Mouse (Mus musculus) liver, embryonic 12.5 days (tissue): ENCODE data around the gene Glrp1. TPM values are rescaled to one million over a fixed set of nuclear protein-coding genes. Genes with fewer than 3 reads are reported as not detected.

Source experiments
- ATAC-seq: fragments of 200-750 bp; cut with Nextera tagmentation; 2 replicates; pipeline ENCODE4 v1.8.0; 2017; ENCODE audit warnings: moderate number of reproducible peaks, mild to moderate bottlenecking, moderate library complexity
- H3K27ac ChIP-seq: fragments of 300-500 bp; sonication (generic); 2 replicates; pipeline ENCODE4 v1.5.1; 2016; ENCODE audit warnings: mild to moderate bottlenecking
- H3K27me3 ChIP-seq: fragments of 300-500 bp; sonication (generic); replicated peaks from 2 replicates; pipeline ENCODE4 v1.6.1; 2016; ENCODE audit warnings: mild to moderate bottlenecking, moderate library complexity
- H3K36me3 ChIP-seq: fragments of 300-500 bp; sonication (generic); 2 replicates; pipeline ENCODE4 v1.6.1; 2016; ENCODE audit warnings: mild to moderate bottlenecking, moderate library complexity
- H3K4me1 ChIP-seq: fragments of 300-500 bp; sonication (generic); 2 replicates; pipeline ENCODE4 v1.6.1; 2016
- H3K4me2 ChIP-seq: fragments of 300-500 bp; sonication (generic); 2 replicates; pipeline ENCODE4 v1.6.1; 2016; ENCODE audit warnings: mild to moderate bottlenecking, moderate library complexity
- H3K4me3 ChIP-seq: fragments of 300-500 bp; sonication (generic); 2 replicates; pipeline ENCODE4 v1.5.1; 2016; ENCODE audit warnings: mild to moderate bottlenecking, moderate library complexity
- H3K9ac ChIP-seq: fragments of 300-500 bp; sonication (generic); 2 replicates; pipeline ENCODE4 v1.6.1; 2016; ENCODE audit warnings: mild to moderate bottlenecking, moderate library complexity
- H3K9me3 ChIP-seq: fragments of 300-500 bp; sonication (generic); replicated peaks from 2 replicates; pipeline ENCODE4 v1.6.1; 2016; ENCODE audit warnings: mild to moderate bottlenecking, moderate library complexity
- WGBS: fragments of 180-500 bp; shearing (Covaris S2); methylation state at CpG from one replicate; pipeline ENCODE4 v1.1.7; 2016; ENCODE audit not compliant: insufficient replicate concordance; 5-methylcytosine and 5-hydroxymethylcytosine counted together
- polyA plus RNA-seq: library from polyadenylated mRNA; unstranded; fragments of >200 nt; fragmentation: Nextera tagmentation; extraction: Ambion mirVana; gene quantifications from 2 replicates; pipeline ENCODE4 v1.2.1, GENCODE M21; 2016

Gene Glrp1
- polyA plus RNA-seq, 1 experiment from 2014 or later: not detected

DNA sequence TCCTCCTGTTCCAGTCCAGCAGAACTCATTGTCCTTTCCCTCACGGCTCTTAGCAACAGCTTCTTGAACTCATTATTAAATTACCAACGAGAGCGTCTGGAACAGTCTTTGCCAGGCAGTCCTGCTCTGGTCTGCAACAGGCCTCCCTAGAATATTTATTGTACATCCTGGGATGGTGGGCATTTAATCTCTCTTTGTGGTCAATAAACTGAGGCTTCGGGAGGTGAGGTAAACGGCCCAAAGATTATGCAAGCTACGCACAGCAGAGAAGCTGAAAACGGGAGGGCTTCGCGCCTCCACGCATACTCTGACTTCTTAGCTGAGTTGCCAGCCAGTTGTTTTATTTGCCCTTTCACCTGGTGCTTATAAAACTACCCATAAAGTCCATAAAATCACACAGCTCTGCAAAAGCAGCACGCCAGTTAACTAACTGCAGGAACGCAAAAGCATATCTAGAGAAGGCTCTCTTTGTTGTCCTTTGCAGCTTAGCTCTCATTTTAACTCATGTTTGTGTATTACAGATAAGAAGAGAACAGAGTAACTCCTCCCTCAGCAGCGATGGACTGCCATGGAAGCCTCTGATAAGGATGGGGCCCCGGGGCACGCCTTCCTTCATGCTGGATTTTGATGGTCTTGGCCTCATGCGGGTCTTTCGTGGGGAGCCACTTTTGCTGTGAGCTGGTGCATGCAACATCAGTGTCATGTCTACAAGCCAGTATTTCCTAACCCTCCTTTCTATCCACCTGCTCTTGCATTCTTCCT is 18.1 kb downstream of the Glrp1 start:
- Histone ChIP-seq H3K27me3 (no peaks in the 10 kb centered on the region), H3K4me1 (peaks cover 91% of the 10 kb centered on the region), H3K9ac (peak overlapping the region; percentile 67), H3K4me3 (peak overlapping the region; percentile 34), H3K9me3 (no peaks in the 10 kb centered on the region), H3K27ac (peak overlapping the region; percentile 94), H3K36me3 (no peaks in the 10 kb centered on the region), H3K4me2 (peak overlapping the region; percentile 78)
- WGBS: 7% methylated on average over 17 of the region's 17 CpGs
- ATAC-seq: peak; percentile 93

DNA sequence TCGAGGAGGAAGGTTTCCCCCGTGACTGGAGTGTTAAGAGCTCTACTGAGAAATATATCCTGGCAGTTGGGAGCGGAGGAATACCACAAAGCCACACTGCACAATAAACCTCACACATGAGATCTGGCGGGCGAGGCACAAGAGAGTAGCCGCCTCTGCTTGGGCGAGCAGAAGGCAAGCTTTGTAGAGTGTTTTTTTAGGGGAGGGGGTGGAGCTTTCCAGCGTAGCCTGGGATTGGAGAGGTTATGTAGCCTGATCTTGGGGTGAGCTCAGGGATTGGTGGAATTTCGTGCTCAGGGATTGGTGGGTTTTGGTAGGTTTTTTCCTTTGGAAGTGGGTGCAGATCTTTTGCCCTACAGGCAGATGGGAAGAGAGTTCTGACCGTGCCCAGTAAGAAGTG is 19.7 kb downstream of the Glrp1 start:
- no peaks in the 10 kb centered on the region for H3K36me3 ChIP-seq
- no peaks in the 10 kb centered on the region for H3K27me3 ChIP-seq
- no peaks in the 10 kb centered on the region for H3K9me3 ChIP-seq
- H3K4me1 ChIP-seq: peaks cover 84% of the 10 kb centered on the region
- no peak for ATAC-seq
- H3K4me2 ChIP-seq: no peak overlapping the region
- 76% methylated on average over 10 of the region's 10 CpGs for WGBS
- no peak overlapping the region for H3K4me3 ChIP-seq
- H3K9ac ChIP-seq: no peak overlapping the region
- H3K27ac ChIP-seq: peak overlapping the region; percentile 94

DNA sequence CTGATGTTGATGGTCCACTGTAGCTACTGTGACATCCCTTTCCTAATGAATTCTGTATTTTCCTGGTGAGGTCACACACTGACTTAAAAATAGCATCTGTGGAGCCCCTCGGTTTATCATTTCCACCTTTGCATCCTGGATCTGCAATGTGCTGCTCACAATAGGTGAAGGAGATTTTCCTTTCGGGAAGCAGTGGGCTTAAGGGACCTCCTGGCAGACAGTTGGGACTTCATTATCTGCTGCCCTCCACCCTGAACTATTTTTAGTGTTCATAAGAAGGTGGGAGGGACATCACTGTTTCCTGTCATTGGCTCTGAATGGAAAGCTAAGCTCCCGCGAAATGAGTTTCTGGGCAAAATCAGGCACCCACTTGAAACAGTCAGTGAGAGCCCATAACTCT is 20.9 kb downstream of the Glrp1 start:
- 29% methylated on average over 4 of the region's 4 CpGs for WGBS
- no peaks in the 10 kb centered on the region for H3K27me3 ChIP-seq
- no peaks in the 10 kb centered on the region for H3K9me3 ChIP-seq
- no peak for ATAC-seq
- peaks cover 79% of the 10 kb centered on the region for H3K4me1 ChIP-seq
- peak overlapping the region; percentile 23; the same call in 1 of the 2 replicates for H3K4me2 ChIP-seq
- peak overlapping the region; percentile 94 for H3K27ac ChIP-seq
- no peaks in the 10 kb centered on the region for H3K36me3 ChIP-seq
- no peak overlapping the region; the same call in 1 of the 2 replicates for H3K9ac ChIP-seq
- no peak overlapping the region for H3K4me3 ChIP-seq

DNA sequence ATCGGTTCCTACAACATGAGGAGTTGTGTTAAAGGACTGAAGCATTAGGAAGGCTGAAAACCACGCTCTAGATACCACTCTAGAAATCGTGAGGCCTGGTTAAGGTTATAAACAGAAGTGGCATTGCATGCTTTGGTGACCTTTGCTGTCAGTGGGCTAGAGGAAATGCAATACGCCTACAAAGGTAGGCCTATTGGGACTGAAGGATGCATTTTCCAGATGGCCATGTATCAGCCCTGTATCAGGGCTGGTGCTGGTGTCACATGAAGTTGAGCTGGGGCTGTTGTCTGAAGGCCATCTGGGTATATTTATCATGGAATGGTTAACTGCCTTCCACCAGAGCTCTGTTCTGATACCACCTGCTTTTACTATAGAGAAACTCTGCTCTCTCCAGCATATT is 23.5 kb downstream of the Glrp1 start:
- Histone ChIP-seq H3K4me2 (no peak overlapping the region), H3K27me3 (no peaks in the 10 kb centered on the region), H3K4me3 (no peak overlapping the region), H3K9ac (no peak overlapping the region), H3K27ac (0 out of 2 replicates have a peak overlapping the region, but pooled peaks have one; percentile 34), H3K9me3 (no peaks in the 10 kb centered on the region), H3K4me1 (peaks cover 79% of the 10 kb centered on the region), H3K36me3 (no peaks in the 10 kb centered on the region)
- 66% methylated on average over 4 of the region's 4 CpGs for WGBS
- no peak for ATAC-seq

DNA sequence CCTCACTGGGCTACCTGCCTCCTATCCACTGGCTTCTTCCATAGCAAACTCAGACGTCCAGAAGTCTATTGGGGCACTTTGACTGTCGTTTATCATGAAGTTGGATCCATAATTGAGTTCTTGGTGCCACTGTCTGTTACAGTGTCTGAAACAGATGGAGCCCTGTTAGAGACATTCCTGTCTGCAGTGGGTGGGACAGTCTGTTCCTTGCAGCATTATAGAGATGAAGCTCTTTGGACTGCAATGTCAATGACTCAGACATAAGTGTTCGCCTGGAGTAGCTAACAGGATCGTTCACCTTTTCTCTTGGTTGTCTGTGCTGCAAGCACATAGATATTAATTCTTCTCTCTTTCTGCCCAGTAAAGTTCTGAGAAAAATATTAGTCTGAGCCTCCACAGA is 25.8 kb downstream of the Glrp1 start:
- Histone ChIP-seq H3K9me3 (no peaks in the 10 kb centered on the region), H3K4me3 (no peak overlapping the region), H3K27ac (peak overlapping the region; percentile 42; the same call in 1 of the 2 replicates), H3K36me3 (no peaks in the 10 kb centered on the region), H3K9ac (no peak overlapping the region), H3K4me2 (no peak overlapping the region), H3K27me3 (no peaks in the 10 kb centered on the region), H3K4me1 (peaks cover 66% of the 10 kb centered on the region)
- no peak for ATAC-seq
- 71% methylated on average over 4 of the region's 4 CpGs for WGBS

DNA sequence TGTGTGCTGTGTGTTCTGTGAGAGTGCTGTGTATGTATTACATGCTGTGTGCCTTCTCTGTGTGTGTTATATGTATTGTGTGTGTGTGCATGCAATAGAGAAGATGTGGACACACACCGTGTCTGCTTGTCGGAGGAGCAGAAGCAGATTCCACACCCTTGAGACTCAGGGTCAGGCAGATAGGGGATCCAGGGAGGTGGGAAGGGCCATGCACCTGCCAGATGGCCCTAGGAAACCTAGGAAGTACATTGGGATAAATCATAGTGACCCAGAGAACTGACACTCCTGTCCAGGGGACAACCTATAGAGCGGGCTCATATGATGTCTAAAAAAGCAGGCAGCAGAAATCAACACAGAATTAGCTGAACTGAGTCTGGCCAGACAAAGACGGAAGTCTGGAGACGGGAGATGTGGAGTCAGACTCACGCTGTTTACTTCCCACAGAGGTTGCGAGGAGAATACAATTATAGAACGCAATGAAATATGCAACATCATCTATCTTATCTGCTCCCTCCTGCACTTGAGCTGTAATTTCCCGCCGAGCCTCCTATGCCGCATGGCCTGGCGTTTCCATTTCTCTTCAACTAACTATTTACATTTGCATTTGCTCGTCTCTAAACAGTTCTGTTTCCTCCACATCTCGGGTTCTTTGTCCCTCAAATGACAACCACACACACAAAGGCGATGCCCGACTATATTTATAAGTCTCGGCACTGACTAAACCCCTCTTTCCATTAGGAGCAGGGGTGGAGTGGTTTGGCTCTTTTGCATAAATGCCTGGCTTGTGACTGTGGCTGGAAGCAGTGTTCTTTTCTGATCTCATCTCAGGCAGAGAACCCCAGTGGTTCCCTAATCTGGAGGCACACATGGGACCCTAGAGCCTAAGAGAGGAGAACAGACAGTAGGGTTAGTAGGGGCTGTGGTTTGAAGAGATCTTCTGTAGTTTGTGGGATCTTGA is 27.4 kb downstream of the Glrp1 start:
- no peaks in the 10 kb centered on the region for H3K27me3 ChIP-seq
- H3K4me3 ChIP-seq: peak overlapping the region; percentile 9; the same call in 1 of the 2 replicates
- no peaks in the 10 kb centered on the region for H3K36me3 ChIP-seq
- H3K9me3 ChIP-seq: no peaks in the 10 kb centered on the region
- 33% methylated on average over 17 of the region's 17 CpGs for WGBS
- ATAC-seq: peak; percentile 90
- H3K27ac ChIP-seq: peak overlapping the region; percentile 91
- peak overlapping the region; percentile 56 for H3K4me2 ChIP-seq
- H3K4me1 ChIP-seq: peaks cover 52% of the 10 kb centered on the region
- peak overlapping the region; percentile 54 for H3K9ac ChIP-seq

DNA sequence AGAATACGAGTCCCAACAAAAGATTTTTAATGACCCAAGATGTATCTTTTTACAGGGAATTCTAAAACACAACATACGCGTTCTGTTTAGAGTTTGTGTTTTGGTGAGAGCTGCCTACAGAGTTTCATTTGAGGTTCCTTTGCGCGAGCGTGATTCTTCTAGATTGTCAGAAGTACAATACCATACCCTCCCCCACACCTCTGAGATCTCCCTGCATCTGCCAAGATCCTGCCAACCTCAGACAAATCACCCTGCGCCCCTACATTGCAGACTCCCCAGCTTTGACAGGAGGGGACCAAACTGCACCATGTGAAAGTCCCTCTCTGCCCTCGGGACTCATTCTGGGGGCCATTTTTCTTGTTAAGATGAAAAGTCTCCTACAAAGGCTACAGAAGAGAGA is 29.3 kb downstream of the Glrp1 start:
- no peak for ATAC-seq
- peak overlapping the region; percentile 22; the same call in 1 of the 2 replicates for H3K9ac ChIP-seq
- H3K27me3 ChIP-seq: no peaks in the 10 kb centered on the region
- no peak overlapping the region for H3K4me3 ChIP-seq
- WGBS: 81% methylated on average over 8 of the region's 8 CpGs
- H3K27ac ChIP-seq: 0 out of 2 replicates have a peak overlapping the region, but pooled peaks have one; percentile 10
- peaks cover 53% of the 10 kb centered on the region for H3K4me1 ChIP-seq
- no peak overlapping the region for H3K4me2 ChIP-seq
- H3K36me3 ChIP-seq: no peaks in the 10 kb centered on the region
- no peaks in the 10 kb centered on the region for H3K9me3 ChIP-seq

DNA sequence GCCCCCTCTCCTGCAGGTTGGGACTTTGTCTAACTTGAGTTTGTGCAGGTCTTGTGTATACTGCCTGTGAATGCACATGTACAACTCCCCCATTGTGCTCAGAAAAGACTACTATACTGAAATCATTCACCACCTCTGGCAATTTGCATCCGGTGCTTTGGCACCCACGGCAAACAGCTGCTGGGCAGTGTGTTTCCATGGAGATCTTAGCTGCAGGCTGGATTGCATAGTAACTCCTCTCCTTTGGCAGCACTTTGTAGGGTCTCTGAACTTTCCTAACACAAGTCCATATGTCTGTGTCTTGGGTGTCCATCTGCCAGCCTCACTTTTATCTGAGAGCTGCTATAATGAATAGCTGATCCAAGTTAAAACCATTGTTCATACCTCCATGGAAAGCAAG is 31.7 kb downstream of the Glrp1 start:
- H3K4me3 ChIP-seq: no peak overlapping the region
- H3K27ac ChIP-seq: no peak overlapping the region
- H3K9ac ChIP-seq: no peak overlapping the region
- H3K4me1 ChIP-seq: peaks cover 54% of the 10 kb centered on the region
- WGBS: 71% methylated on average over 2 of the region's 2 CpGs
- no peak for ATAC-seq
- no peak overlapping the region for H3K4me2 ChIP-seq
- no peaks in the 10 kb centered on the region for H3K36me3 ChIP-seq
- H3K27me3 ChIP-seq: no peaks in the 10 kb centered on the region
- H3K9me3 ChIP-seq: no peaks in the 10 kb centered on the region

DNA sequence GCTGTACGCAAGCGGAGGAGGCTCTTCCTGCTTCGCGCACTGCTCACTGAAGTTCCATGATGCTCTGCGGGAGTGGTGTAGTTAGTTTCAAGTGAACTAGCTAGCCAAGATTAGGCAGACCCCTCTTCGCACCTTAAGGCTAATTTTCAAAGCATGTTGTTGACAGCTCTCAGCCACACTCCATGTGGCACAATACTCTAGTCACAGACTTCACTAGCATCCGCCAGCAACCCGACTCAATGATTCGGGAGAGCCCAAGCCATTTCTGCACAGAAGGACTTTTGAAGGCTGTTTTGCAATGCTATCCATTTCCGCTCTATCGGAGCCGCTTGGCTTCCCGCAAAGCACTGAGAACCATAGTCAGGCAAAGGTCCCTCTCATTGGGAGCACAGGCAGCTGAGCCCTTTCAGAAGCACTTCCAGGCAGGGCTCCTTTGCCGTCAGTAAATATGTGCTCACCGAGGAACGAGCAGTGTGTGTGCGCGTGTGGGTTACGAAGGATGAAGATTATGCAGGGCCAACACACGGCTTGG is 33.2 kb downstream of the Glrp1 start:
- no peak for ATAC-seq
- Histone ChIP-seq H3K9me3 (no peaks in the 10 kb centered on the region), H3K36me3 (no peaks in the 10 kb centered on the region), H3K4me2 (no peak overlapping the region), H3K27me3 (no peaks in the 10 kb centered on the region), H3K27ac (peak overlapping the region; percentile 28; the same call in 1 of the 2 replicates), H3K9ac (no peak overlapping the region), H3K4me3 (no peak overlapping the region), H3K4me1 (peaks cover 38% of the 10 kb centered on the region)
- 89% methylated on average over 20 of the region's 20 CpGs for WGBS

DNA sequence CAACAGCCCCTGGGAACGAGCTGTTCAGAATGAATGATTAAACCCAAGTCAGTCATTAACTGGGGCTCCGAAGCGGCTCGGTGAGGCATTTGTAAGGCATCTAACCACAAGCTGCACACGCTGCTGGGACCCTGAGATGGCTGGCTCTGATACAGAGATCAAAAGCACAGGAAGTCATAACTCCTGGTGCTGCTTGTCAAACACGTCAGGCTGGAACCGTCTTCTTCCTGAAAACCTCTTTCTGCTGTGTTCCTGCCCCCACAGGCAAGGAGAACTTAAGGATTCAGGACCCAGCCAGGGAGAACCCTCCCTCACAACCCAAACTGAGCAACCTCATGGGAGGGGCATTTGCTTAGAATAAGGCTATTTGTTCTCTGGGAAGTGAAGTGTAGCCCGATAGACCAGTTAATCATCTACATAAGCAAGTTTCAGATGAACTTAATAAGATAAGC is 34.3 kb downstream of the Glrp1 start:
- no peaks in the 10 kb centered on the region for H3K36me3 ChIP-seq
- H3K27me3 ChIP-seq: no peaks in the 10 kb centered on the region
- WGBS: 5% methylated on average over 8 of the region's 8 CpGs
- H3K4me1 ChIP-seq: peaks cover 27% of the 10 kb centered on the region
- H3K4me2 ChIP-seq: no peak overlapping the region
- H3K27ac ChIP-seq: 0 out of 2 replicates have a peak overlapping the region, but pooled peaks have one; percentile 1
- H3K4me3 ChIP-seq: no peak overlapping the region
- H3K9ac ChIP-seq: no peak overlapping the region; the same call in 1 of the 2 replicates
- H3K9me3 ChIP-seq: no peaks in the 10 kb centered on the region
- peak; percentile 32 for ATAC-seq

DNA sequence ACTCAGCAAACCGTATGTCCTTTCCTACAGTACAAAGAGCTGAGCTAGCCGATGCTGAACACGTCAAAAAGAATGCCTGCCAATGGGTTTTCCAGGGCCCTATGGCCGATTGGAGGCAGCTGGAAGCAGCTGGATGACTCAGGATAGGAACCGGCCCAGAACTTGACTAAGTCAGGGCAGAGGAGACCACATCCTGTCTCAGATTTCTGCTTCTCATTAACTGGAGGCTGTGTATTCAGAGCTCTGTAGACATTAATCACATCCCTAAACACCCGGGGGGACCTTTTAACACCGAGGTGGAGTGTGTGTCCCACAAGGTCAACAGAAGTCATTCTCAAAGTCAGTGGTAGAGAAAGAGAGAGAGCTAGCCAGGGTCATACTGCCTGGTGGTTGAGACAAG is 35.3 kb downstream of the Glrp1 start:
- peaks cover 27% of the 10 kb centered on the region for H3K4me1 ChIP-seq
- no peak overlapping the region for H3K9ac ChIP-seq
- H3K27me3 ChIP-seq: no peaks in the 10 kb centered on the region
- H3K36me3 ChIP-seq: no peaks in the 10 kb centered on the region
- H3K4me2 ChIP-seq: no peak overlapping the region
- ATAC-seq: no peak
- no peak overlapping the region for H3K4me3 ChIP-seq
- H3K27ac ChIP-seq: no peak overlapping the region
- no peaks in the 10 kb centered on the region for H3K9me3 ChIP-seq
- WGBS: 33% methylated on average over 7 of the region's 7 CpGs
